Mouse (Mus musculus) ES-Bruce4 (cell line): ENCODE data around the gene Thra.

Source experiments
- CTCF ChIP-seq: IDR thresholded peaks from one replicate; pipeline ENCODE4 v1.8.1; 2011; ENCODE audit warnings: low read depth, low read length
- POLR2A ChIP-seq: IDR thresholded peaks from one replicate; pipeline ENCODE4 v1.8.1; 2011; ENCODE audit warnings: low read length; ENCODE audit not compliant: insufficient read depth

DNA sequence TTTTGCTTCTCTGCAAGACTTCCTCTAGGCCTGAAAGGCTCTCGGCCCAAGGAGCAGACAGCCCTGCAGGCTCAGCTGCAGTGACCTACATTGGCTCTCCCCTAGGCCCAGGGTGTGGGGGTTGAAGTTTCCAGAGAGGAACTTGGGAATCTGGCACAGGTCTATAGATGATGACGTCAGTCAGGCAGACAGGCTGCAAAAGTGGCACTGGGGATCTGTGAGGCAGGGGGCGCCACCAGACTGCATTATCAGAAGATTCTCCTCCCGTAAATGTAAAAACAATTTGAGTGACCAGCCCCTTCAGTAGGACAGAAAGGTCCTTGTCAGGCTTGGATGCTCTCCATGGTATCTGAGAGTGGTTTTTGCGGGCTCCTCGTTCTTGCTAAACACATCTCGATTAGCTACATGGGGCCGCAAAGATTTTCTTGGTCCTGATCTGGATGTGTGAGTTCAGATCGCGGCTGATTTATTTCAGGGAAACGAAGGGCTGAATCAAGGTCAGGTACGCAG is 45.4 kb downstream of the Thra start:
- TF ChIP-seq CTCF (peak; percentile 42), POLR2A (no peak)
